Mouse (Mus musculus): Measurements from ENCODE around the gene Kif1b. TPM values are rescaled to one million over a fixed set of nuclear protein-coding genes. Genes with fewer than 3 reads are reported as not detected.

The Kif1b gene
- polyA plus RNA-seq, 1 experiment: 63.5 TPM

Other genes with a start within 250 kb of the Kif1b start
- 48.8 and 50.3 TPM in 2 replicates for gene Pex14, start 207.8 kb downstream of the Kif1b start, polyA plus RNA-seq (2012; ENCODE audit: insufficient read depth, insufficient read length, missing spikeins)
- 7.8 and 11.3 TPM in 2 replicates for gene Dffa, start 203.5 kb downstream of the Kif1b start, polyA plus RNA-seq (2012; ENCODE audit: insufficient read depth, insufficient read length, missing spikeins)
- not detected in 2 replicates for gene Cort, start 180.9 kb downstream of the Kif1b start, polyA plus RNA-seq (2012; ENCODE audit: insufficient read depth, insufficient read length, missing spikeins)
- not detected in 2 replicates for gene Cenps, start 170.1 kb downstream of the Kif1b start, polyA plus RNA-seq (2012; ENCODE audit: insufficient read depth, insufficient read length, missing spikeins)
- gene Pgd, start 140.9 kb downstream of the Kif1b start, polyA plus RNA-seq (2012; ENCODE audit: insufficient read depth, insufficient read length, missing spikeins): 583 and 610 TPM in 2 replicates
- 28.4 and 29.3 TPM in 2 replicates for gene Ube4b, start 119.1 kb upstream of the Kif1b start, polyA plus RNA-seq (2012; ENCODE audit: insufficient read depth, insufficient read length, missing spikeins)
- gene Rbp7, start 147.3 kb upstream of the Kif1b start, polyA plus RNA-seq (2012; ENCODE audit: insufficient read depth, insufficient read length, missing spikeins): 19.5 and 31.5 TPM in 2 replicates
- gene Tmem274, start 169.7 kb upstream of the Kif1b start, polyA plus RNA-seq (2012; ENCODE audit: insufficient read depth, insufficient read length, missing spikeins): not detected in 2 replicates
- gene Nmnat1, start 177.5 kb upstream of the Kif1b start, polyA plus RNA-seq (2012; ENCODE audit: insufficient read depth, insufficient read length, missing spikeins): 17.7 and 20.2 TPM in 2 replicates
- gene Lzic, start 177.5 kb upstream of the Kif1b start, polyA plus RNA-seq (2012; ENCODE audit: insufficient read depth, insufficient read length, missing spikeins): 40.2 and 40.9 TPM in 2 replicates
- gene Ctnnbip1, start 210.5 kb upstream of the Kif1b start, polyA plus RNA-seq (2012; ENCODE audit: insufficient read depth, insufficient read length, missing spikeins): 10.6 and 13.6 TPM in 2 replicates